Mouse (Mus musculus): Measurements from ENCODE around the gene Cfap58.
A peak's percentile ranks its signal among the peaks of the same experiment; 100 is the strongest.

Gene Cfap58

DNA sequence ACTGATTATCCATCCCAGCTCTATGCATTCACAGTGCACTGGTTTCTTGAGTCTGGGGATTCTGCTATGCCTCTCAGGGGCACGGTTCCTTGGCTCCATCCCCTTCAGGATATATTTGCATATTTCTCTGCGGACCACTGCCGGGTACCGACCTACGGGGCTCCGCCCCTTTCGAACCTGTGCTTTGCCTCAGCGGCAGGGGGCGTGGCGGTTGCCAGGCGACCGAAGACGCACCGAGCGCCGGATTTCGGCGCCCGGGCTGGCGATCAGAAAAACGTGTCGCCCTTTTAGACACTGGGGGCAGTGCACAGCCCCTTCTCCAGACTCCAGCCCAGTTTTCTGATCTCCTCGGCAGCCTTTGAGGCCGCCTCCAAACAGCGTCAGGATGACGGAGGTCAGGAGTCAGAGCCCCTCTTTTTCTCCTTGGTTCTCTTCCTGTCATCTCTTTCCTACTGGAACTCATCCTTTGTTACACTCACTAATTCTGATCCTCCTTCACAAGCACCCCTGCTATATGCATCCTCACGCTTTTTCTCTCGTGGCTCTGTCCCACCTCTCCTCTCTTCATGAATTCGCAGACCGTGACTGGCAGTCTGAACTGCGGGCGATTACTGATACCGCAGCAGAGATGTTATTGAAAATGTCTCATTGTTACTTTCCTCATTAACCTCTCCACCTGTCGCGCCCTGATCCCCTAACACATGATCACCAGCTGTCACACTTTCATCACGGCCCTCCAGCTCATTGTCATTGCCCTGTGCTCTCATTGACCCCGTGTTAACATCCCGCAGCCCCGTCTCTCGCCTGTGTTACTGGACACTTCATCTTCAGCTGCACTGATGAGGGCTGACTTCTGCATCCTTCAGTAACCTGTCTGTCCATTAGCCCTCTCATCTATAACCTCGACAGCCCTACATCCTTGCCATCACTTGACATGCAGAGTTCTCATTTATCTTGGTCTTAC lies at the start of gene Cfap58:
Cfap58 (plus strand) TSS at position 233 of the 964 bp plus-strand sequence.
- peak; percentile 84 for DNase-seq (ENCODE audit: extremely low spot score, low spot score)

- DNase-seq (ENCODE audit: extremely low spot score, low spot score) = no peak
These were observed 49.4 kb upstream of the Cfap58 start for GRCm38 (mm10) chr19:47888037-47888436.

GRCm38 (mm10) chr19:47890489-47891130 lies 46.9 kb upstream of the Cfap58 start:
- no peak for DNase-seq (ENCODE audit: extremely low spot score, low spot score)

DNA sequence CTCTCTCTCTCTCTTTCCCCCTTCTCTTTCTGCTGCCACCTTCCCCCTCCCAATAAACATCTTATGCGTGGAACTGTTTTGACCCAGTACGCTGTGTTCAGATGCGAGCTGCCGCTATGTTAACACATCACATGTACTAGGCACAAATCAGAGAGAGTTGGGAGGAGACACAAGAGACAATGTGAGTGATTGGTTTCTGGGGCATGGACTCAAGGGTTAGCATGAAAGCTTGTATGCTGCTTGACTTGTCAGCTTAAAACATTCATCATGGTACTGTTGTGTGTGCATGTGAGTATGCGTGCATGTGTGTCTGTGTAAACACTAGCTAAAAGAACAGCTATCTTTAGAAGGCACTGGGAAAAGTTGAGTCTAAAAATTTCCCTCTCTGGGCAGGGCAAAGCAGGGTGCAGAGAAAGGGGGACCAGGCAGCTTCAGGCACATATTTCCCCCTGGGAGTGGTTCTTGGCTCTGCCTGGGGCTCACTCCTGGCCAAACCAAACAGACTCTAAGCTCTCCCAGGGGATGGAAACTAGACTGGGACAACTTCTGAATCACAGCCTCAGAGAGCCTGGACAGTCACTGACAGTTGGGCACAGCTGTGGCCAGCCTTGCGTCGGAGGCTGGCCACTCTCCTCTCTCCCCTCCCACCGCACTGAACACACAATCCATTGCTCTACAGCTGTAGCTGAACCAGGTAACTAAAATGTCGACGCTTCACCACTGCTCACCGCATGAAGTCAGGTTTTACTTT lies 45.7 kb upstream of the Cfap58 start:
- no peak for DNase-seq (ENCODE audit: extremely low spot score, low spot score)

- no peak for DNase-seq (ENCODE audit: extremely low spot score, low spot score)
These were observed 44.4 kb upstream of the Cfap58 start for GRCm38 (mm10) chr19:47893092-47893491.

DNA sequence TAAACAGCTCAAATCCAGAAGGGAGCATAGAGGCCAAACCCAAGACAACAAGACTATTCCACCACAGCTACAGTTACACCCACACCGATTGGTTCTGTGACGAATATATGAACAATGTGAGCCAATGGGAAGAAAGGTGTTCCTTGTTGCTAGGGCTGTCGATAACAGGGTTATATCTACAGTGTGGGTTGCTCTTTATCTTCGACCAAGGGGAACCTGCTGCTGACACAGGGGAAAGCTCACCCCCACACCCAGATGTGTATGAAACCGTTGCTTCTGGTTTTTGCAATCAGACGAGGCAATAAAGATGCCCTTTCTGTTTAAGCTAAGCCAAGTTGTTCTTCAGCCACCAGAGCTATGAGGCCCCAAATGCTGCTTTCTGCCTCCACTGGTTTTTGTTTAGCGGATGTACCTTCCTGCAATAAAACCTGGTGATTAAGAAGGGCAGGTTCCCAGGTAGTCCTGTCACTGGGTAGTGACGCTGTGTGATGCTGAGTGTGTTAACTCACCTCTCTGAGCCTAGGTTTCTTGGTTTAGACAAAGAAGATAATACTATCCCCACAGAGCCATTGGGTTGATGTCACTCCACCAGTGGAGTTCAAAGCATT lies 38.9 kb upstream of the Cfap58 start:
- DNase-seq (ENCODE audit: extremely low spot score, low spot score) = no peak

GRCm38 (mm10) chr19:47900012-47900411 lies 37.5 kb upstream of the Cfap58 start:
- DNase-seq (ENCODE audit: extremely low spot score, low spot score) = no peak

DNA sequence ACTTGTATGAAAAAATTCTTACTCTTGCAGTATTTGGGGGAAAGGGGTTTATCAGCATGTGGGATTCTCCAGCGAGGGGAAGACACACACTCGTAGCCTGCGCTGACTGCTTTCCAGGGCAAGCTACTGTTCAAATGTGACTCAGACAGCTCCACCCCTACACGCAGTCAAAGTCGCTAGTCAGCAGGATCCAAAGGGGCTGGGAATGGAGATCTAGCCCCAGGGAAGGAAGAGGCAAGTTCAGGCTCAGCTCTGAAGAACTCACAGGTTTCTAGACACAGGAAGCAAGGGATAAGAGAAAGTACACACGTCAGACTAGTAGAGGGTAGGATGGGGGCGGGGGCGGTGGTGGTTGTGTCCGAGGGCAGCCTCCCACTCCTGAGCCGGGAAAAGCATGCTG lies 36.9 kb upstream of the Cfap58 start:
- no peak for DNase-seq (ENCODE audit: extremely low spot score, low spot score)

GRCm38 (mm10) chr19:47902316-47903201 lies 34.9 kb upstream of the Cfap58 start:
- no peak for DNase-seq (ENCODE audit: extremely low spot score, low spot score)

DNA sequence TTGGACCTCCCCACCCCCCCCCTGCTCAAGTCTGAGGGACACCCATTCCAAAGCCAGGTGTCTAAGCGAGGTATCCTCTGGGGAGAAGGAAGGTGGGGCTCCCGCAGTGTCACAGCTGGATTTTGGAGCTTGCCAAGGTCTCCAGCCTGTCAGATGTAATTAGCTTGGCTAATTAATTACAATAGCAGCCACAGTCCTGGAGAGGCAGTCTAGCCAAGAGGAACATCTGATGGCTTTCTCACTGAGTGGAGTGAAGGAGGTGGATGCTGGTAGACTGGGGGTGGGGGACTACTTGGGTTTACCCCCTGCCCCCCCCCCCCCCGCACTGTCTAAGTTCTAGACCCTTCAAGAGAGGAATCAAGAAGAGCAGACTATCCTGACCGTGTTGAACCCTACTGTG lies 33.8 kb upstream of the Cfap58 start:
- no peak for DNase-seq (ENCODE audit: extremely low spot score, low spot score)

DNA sequence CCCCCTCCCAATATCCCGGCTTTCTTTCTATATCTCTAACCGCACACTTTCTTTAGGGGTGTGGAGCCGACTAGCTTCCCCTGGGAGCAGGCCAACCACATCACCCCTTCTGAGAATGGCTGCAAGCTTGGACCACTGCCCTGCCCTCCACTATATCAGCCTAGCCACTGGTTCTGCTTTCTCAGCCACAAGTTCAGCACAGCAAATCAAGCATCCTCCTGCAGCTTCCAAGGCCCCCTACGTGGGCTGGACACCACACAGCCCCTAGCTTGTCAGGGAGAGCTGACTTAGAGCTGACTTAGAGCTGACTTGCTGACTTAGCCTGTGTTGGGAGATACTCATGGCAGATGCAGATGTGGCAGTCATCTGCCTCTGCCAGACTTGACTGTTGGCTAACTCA lies 32.4 kb upstream of the Cfap58 start:
- no peak for DNase-seq (ENCODE audit: extremely low spot score, low spot score)

DNA sequence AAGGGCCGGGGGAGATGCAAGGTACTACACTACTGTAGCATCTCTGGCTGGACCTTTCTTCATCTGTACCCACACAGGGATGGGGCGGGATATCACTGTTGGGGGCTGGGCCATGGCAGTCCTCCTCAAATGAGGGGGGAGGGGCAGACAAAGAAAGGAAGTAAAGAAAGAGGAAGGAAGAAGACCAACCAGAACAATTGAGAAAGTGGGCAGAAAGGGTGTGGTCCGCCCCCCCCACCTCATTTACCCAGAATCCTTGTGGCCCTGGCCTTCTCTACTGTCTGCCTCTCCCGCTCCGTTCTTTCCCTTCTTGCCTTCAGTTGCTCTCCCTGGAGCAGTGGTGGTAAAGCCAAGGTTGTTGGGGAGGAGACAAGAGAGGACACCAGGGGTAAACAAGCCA lies 31.9 kb upstream of the Cfap58 start:
- DNase-seq (ENCODE audit: extremely low spot score, low spot score) = no peak

GRCm38 (mm10) chr19:47907596-47907995 lies 29.9 kb upstream of the Cfap58 start:
- DNase-seq (ENCODE audit: extremely low spot score, low spot score) = no peak

DNA sequence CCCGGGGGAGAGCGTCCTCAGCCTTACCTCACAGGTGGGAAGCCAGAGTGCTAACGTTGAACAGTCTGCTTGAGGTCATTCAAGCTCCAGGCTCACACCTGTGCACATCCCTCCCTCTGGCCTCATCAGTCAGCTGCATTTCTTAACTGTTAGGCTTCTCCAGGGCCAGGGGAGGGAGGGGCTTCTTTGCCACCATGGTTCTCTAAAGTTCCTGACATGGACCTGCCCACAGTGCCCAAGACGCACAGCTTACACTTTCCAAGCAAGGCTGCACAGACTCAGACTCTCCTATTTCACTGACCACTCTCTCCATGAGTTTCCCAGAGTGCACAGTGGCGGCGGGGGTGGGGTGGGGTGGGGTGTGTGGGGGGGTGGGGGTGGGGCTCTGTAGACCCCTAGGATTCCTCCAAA lies 28.5 kb upstream of the Cfap58 start:
- no peak for DNase-seq (ENCODE audit: extremely low spot score, low spot score)

- DNase-seq (ENCODE audit: extremely low spot score, low spot score) = peak; percentile 58
These were observed 27.9 kb upstream of the Cfap58 start for GRCm38 (mm10) chr19:47909387-47910116.

DNA sequence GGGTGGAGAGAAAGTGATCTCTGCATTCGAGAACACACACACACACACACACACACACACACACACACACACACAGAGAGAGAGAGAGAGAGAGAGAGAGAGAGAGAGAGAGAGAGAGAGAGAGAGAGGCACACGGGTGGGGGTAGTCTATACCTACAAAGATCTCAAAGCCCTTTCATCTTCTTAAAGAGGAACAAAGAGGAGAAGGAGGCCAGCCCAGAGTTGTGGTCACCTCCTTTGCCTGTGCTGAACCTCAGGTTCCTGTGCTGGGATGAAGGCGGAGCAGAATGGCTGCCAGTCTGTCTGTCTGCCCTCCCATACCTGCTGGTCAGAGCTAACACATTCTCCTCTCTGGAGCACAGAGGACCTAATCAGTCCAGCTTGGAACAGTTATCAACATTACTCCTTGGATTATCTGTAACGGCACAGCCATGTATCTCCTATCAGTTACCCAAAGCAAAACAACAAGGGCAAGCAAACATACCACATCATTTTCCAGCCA lies 27.3 kb upstream of the Cfap58 start:
- DNase-seq (ENCODE audit: extremely low spot score, low spot score) = no peak

- DNase-seq (ENCODE audit: extremely low spot score, low spot score) = no peak
These were observed 26.7 kb upstream of the Cfap58 start for GRCm38 (mm10) chr19:47910751-47911150.

DNA sequence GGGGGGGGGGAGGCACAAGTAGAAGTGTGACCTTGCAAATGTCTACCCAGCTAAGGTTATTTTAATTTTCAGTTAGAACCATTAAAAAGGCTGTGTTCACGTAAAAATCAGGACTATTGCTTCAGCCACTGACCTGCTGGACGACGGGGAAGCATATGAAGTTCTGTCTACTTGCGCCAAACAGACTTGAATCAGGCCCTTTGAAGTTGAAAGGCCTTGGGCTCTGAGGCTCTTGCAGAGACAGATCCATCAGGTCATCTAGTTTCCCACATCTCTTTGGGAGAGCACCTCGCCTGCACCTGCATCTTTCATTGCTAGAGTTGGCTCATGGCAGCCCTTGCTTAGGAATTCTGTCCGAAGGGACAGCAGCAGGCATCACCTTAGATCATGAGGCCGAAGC lies 24.1 kb upstream of the Cfap58 start:
- no peak for DNase-seq (ENCODE audit: extremely low spot score, low spot score)

GRCm38 (mm10) chr19:47914191-47914590 lies 23.3 kb upstream of the Cfap58 start:
- DNase-seq (ENCODE audit: extremely low spot score, low spot score) = no peak

- DNase-seq (ENCODE audit: extremely low spot score, low spot score) = no peak
These were observed 22.2 kb upstream of the Cfap58 start for GRCm38 (mm10) chr19:47915251-47915650.
